27 mouse cellular contexts compared by ENCODE assay signal in the genomic region with DNA sequence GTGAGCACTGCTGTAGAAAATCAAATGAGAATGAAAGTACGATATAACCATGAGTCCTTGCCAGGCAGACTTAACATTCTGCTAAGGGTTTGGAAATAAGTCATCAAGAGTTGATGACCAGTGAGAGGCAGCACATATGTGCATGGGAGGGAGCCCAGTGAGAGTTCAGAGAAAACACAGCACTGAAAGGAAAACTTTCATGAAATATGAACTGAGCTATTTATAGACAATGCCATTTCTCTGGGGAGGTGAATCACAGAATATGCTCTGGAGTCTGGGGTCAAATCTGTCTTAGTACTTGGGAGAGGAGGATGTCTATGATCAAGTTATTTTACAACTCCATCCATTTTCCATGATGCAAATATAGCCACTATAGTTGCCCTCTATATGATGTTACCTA.
"Had no signal": no experiment of that assay in that cellular context is flagged by ENCODE, and none has a peak within 500 bp of the region (broad histone marks: within the 10 kb centered on the region; RNA-seq: fewer than 3 reads in every experiment).

No protein-coding gene starts in this region.

- H3K9me3 ChIP-seq: embryonic facial prominence, embryonic 12.5 days; embryonic facial prominence, embryonic 13.5 days; embryonic facial prominence, embryonic 15.5 days; forebrain, embryonic 10.5 days; forebrain, embryonic 12.5 days; forebrain, embryonic 13.5 days; forebrain, embryonic 15.5 days; heart, embryonic 10.5 days had no signal

- H3K4me2 ChIP-seq: embryonic facial prominence, embryonic 12.5 days; embryonic facial prominence, embryonic 13.5 days; embryonic facial prominence, embryonic 15.5 days; forebrain, embryonic 12.5 days; forebrain, embryonic 13.5 days; forebrain, embryonic 15.5 days; heart, embryonic 11.5 days had no signal

- ATAC-seq: forebrain, embryonic 13.5 days; forebrain, embryonic 14.5 days; forebrain, embryonic 15.5 days; forebrain, embryonic 16.5 days; forebrain, postnatal 0 days had no signal

- DNase-seq: cerebellum, adult 9-10 months; cerebellum, adult 9-11 months; cerebellum, postnatal 14 days; cerebellum, postnatal 25 days; cerebellum, postnatal 36 days; embryo, embryonic 11 days; forebrain, postnatal 0 days; gastrocnemius, adult 2 months; gastrocnemius, postnatal 10 days; gastrocnemius, postnatal 14 days; gastrocnemius, postnatal 25 days; gastrocnemius, postnatal 36 days; heart, adult 11 months; heart, adult 18-20 months; heart, adult 2 months had no signal

- H3K4me3 ChIP-seq: embryonic facial prominence, embryonic 12.5 days; embryonic facial prominence, embryonic 13.5 days; embryonic facial prominence, embryonic 15.5 days; erythroblast, embryonic 14.5 days; forebrain, embryonic 10.5 days; forebrain, embryonic 12.5 days; forebrain, embryonic 13.5 days; forebrain, embryonic 15.5 days; gastrocnemius, adult 2 months; heart, adult 2 months; heart, embryonic 10.5 days had no signal

- H3K36me3 ChIP-seq: embryonic facial prominence, embryonic 12.5 days; embryonic facial prominence, embryonic 13.5 days; embryonic facial prominence, embryonic 15.5 days; forebrain, embryonic 10.5 days; forebrain, embryonic 12.5 days; forebrain, embryonic 15.5 days; heart, embryonic 10.5 days had no signal

- H3K27ac ChIP-seq: embryonic facial prominence, embryonic 12.5 days; embryonic facial prominence, embryonic 13.5 days; embryonic facial prominence, embryonic 15.5 days; forebrain, embryonic 10.5 days; forebrain, embryonic 12.5 days; forebrain, embryonic 13.5 days; forebrain, embryonic 15.5 days; gastrocnemius, adult 2 months; heart, adult 2 months; heart, embryonic 10.5 days had no signal

- H3K4me1 ChIP-seq: embryonic facial prominence, embryonic 12.5 days; embryonic facial prominence, embryonic 13.5 days; embryonic facial prominence, embryonic 15.5 days; forebrain, embryonic 10.5 days; forebrain, embryonic 12.5 days; forebrain, embryonic 13.5 days; forebrain, embryonic 15.5 days; heart, embryonic 10.5 days had no signal

- H3K27me3 ChIP-seq: embryonic facial prominence, embryonic 12.5 days; embryonic facial prominence, embryonic 13.5 days; embryonic facial prominence, embryonic 15.5 days; forebrain, embryonic 12.5 days; forebrain, embryonic 13.5 days; forebrain, embryonic 15.5 days had no signal

- H3K9ac ChIP-seq: embryonic facial prominence, embryonic 12.5 days; embryonic facial prominence, embryonic 13.5 days; embryonic facial prominence, embryonic 15.5 days; forebrain, embryonic 12.5 days; forebrain, embryonic 13.5 days; forebrain, embryonic 15.5 days; forebrain, postnatal 0 days had no signal
